Mouse (Mus musculus) liver, adult (tissue): ENCODE measurements around the gene Zfp943.
"Not testable (repeated sequence)": the region's sequence is repeated elsewhere in the genome, so short reads cannot be mapped to it uniquely, and the experiment has no call there.

Experiments used
- GATA4 ChIP-seq: IDR thresholded peaks from 2 replicates; pipeline ENCODE4 v1.6.1; 2014; ENCODE audit warnings: mild to moderate bottlenecking, low read length; ENCODE audit not compliant: insufficient replicate concordance

The Zfp943 gene

DNA sequence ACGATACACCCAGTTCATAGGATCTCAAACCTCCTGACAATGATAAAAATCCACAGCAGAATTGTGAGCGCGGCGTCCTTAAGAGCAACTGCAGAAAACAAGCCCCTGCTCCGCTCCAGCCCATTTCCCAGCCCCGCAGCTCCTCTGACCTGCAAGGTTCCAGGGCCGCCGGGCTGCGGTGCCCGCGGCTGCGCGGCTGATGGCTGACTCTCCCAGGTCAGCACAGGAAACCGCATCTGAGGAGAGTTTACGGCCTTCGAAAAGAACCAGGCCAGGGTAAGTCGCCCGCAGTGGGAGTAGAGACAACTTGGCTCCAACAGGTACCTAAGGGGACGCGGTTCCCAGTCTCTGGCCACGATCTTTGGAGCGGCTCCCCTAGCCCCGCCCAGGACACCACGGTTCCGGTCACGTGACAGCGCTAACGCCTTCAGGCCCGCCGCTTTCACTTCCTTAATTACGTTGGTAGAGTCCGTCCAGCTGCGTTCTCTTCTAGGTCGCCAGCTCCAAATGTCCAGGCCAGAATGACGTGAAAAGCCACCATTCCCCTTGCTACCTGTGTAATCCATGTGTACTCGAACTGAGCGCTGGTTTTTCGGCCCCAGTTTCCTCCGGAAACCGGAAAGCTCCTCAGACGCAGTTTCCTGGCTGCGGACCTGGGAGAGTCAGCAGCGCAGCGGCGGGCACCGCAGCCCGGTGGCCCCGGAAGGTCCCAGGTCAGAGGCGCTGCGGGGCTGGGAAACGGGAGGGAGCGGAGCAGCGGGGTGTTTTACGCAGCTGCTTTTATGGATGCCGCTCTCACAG is at the start of gene Zfp943, which contains the start of gene Zfp942:
TSS of gene Zfp943 (plus strand) at position 446 of the 801 bp plus-strand sequence.
TSS of gene Zfp942 (minus strand) at position 358 of the 801 bp plus-strand sequence.
- not testable (repeated sequence) for TF ChIP-seq GATA4

- no peak for TF ChIP-seq GATA4
These were observed 950 bp downstream of the Zfp943 start for GRCm38 (mm10) chr17:21963302-21963701.

GRCm38 (mm10) chr17:22049403-22049802 is 87.1 kb downstream of the Zfp943 start:
- TF ChIP-seq GATA4 = no peak

DNA sequence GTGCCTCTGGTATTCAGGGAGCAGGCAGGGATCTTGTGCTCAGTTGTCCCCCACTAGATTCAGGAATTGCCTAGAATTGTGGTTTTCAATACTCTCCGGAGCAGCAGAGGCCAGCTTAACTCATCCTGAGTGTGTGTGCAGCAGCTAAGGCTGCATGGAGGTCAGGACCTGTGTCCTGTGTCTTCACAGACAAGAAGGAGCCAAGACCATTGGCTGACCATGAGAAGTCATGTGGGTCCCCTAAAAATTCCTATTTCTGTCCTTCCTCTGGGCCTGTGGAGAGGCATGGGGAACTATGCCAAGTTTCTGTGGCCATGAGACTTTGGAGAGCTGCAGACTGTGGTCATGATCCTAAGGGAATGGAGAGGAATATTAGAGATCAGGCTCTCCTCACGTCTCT is 90.9 kb downstream of the Zfp943 start:
- TF ChIP-seq GATA4 = no peak

DNA sequence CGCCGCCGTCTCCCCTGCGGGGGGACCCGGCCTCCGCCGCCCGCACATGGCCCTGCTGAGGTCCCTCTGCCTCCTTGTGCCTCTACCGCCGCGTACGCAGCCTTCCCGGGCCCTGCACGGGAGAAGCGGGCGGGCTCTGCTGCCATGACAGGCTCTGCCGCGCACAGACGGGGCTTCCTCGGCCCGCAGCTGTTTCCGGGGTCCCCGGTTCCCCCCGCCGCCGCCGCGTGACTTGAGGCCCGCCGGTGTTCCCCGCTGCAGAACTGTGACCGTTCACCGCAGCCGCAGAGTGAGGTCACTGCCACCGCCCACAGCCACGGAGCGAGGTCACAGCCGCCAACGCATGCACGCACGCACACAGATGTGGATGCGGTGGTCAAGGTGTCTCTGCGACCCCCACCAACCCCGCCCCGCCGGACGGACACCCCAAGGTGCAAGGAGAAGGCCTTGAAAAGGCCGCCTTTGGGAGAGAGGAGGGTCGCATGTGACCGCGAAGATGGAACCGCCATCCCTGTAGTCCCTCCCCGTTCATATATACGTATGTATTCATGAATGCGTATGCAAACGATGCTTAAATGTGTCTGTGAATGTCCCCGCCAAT is 118.8 kb downstream of the Zfp943 start:
- no peak for TF ChIP-seq GATA4

DNA sequence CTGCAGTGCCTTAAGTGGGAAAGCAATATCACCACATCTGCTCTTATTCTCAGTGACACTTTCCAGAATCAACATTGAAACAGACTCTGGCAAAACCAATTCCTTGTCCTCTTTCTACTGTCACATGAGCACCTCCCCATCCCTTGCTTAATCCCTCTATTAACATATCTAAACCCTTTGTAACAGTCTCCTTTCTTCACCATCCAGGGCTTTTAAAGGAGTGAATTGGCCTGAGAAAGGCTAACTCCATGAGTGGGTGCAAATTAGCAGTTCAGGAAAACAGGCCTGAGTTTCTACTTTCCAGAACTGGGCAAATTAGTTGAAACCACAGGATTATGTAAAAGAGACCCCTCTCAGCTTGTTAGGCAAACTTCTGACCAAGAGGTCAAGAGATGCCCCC is 156.4 kb downstream of the Zfp943 start:
- TF ChIP-seq GATA4 = no peak
